Mouse (Mus musculus) mesoderm, embryonic 11.5 days (tissue): Measurements from ENCODE around the gene Usp36.

Experiments used
- DNase-seq: peaks from one replicate; pipeline ENCODE4 v3.0.0-alpha.2; 2012; ENCODE audit warnings: low read depth, low spot score

The Usp36 gene

GRCm38 (mm10) chr11:118248150-118249011, 41.7 kb downstream of the Usp36 start, which contains the start of gene Cyth1:
Gene Cyth1, minus strand, starts transcription at chr11:118248592.
- DNase-seq, result peak; percentile 99

DNA sequence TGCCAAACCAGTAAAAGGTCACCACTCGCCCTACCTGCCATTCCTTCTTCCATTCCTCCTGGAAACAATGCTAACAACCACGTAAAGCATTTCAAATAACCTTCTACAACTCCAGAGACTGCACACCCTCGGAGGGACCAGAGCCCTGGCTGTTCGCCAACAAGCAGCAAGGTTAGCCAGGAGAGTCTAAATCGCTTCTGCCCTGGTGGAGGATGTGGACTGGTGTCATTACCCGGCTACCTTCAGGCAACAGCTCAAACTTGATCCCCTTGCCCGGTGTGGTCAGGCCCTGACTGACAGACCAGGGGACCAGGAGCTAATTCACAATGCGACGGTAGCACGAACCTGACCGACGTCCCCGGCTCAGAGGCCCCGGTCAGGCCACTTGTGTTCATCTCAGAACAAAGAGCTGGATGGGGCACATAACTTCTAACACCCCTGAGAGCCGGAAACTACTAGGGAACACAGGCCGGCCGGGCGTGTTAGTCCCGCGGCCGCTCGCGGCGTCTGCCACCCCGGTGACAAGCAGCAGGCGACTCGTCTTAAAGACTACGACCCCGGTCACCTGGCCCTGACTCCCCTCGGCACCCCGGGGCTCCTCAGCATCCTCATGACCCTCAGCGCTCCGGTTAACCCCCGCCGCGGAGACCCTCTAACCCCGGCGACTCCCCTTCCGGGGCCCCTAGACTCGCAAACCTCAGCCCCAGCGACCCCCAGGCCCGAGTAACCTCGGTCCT, 42.5 kb downstream of the Usp36 start:
- peak; percentile 47 for DNase-seq

DNA sequence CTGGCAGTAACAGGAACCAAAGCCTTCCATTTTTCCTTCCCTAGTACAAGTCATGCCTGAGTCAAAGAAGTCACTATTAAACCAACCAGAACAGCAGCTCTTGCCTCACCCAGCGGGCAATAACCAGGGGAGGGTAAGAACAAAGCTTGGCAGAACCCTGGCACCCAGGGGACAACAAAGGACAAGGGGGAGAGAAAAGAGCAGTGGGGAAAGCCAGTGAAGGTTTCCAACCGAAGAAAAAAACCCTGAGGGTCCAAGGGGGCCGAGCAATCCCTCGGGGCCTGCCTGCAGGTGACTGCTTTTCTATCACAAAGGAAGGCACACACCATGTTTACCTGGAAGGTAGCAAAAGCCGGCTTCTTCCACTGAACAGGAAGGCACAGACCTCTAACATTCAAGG, 43.3 kb downstream of the Usp36 start:
- DNase-seq, result no peak

GRCm38 (mm10) chr11:118245130-118245529, 44.9 kb downstream of the Usp36 start:
- DNase-seq, result no peak

DNA sequence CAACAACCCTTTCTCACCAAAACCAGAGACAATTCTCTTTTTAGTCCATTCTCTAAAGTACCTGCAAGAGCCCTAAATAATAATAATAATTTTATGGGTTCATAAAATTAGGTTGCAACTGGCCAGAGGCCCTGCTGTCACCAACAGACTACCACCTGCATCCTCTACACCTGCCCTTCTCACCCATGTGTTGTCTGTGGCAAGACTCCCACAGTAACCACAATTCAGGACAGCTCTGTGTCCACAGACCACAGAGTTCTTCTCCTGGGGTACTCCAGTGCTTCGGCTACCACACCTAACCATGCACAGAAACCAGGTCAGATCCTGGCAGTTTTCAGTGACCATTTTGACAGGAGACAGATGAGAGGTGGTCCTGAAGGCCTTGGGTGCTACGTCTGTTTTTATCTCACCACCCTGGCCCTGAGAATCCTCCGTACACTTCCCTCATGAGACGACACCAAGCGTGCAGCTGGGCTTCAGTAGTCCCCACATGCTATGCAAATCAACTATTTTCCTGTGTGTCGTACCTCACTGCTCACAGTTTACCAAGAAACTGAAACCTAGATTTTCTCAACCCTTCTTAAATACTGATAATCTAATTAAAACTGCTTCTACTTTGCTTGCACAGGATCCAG, 46.3 kb downstream of the Usp36 start:
- no peak for DNase-seq

DNA sequence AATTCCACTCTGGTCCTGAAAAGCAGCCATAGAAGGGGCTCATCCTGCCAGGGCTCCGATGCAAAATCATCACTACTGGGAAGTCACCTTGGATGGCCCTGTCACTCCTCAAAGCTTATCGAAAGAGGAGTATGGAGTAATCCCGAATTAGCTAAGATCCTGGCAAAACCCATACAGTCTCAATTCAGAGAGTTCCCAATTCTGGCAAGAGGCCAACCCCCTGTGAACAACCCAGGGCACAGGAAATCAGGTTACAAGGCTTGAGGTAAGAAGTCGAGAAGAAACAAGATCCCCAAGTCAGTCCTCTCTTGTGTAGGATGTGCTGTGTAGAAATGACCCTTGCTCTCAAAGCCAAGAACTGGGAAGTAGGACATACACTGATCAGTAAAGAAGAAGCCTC, 47.5 kb downstream of the Usp36 start:
- no peak for DNase-seq

DNA sequence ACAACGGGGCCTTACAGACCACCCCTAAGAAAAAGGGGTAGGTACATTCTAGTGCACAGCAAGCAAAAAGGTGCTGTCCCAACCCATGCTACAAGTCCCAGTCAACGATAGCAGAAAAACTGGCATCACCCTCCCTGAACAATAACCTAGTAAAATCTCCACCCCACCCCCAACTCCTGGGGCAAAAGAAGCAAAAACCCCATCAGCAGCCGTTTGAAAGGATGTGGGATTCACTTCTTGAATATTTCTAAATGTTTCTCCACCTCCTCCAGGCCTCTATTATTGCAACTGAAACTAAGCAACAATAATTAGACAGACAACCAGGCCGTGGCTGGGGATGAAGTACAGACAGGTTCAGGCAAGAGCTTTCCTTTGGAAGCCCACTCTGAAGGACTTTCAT, 49.7 kb downstream of the Usp36 start:
- no peak for DNase-seq

DNA sequence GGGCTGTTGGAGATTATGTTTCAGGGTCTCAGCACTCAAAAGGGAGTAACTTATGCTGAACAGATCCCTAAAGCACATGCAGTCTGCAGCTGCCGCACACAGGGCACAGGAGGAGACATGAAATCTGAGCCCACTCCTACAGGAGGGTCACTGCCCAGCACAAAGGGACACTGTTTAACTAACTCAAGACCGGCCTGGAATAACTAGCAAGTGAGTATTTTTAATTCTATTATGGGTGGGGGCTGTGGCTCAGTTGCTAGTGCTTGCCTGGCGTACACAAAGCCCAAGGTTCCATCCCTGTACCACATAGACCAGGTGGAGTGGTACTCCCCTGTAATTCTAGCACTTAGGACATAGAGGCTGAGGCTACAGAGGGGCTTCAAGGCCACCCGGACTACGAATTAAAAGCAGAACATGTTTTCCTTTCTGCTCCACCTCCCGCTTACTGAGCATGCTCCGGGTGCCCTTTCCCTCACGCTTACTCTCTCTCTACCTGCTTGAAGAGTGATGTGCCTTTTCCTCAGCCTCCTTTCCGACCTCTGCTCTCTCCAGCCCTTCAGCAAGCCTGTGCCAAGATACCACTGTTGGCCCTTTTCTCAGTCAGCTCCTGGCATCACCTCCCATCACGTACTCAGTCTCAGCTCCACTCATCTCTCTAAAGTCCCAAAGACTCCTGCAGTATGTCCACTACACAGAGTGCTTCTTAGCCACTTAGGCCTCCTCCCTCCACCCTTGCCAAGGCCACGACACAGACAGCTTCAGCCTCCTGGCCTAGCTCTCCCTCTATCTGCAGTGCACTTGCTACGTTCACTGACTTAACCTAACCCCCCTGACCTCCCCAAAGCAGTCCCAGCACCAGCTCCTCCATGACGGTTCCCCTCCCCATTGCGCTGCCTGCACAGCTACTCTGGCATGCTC, 50.5 kb downstream of the Usp36 start:
- DNase-seq, result peak; percentile 80

DNA sequence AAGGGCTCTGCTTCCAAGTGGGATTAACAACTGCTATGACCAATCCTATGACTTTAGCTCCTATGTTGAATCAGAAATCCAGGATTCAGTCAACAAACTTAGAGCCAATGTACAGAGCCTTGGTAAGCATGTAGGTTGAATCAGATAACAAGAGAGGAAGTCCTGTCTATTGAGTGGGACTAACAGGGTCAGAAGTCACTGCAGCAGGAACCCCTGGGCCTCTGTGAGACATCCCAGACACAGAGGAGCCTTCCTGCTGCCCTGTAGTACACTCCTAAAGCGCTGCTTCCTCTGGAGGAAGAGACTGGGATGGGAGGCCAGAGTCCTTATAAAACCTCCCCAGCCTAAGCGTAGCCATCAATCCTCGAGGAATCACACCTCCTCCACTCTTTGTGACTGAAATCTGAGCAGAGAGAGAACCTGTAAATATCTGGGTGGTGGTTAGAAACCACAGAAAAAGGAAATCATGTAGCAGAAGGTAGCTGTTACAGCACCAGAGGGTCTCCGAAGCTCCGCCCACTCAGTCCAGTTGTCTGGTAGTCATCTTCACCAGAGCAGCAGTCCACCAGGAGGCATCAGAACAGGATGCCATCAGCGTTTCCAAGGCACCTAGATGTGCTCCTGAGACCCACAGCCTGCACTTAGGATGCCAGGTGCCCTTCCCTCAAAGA, 53.4 kb downstream of the Usp36 start:
- DNase-seq, result peak; percentile 14

GRCm38 (mm10) chr11:118234929-118235328, 55.1 kb downstream of the Usp36 start:
- no peak for DNase-seq

GRCm38 (mm10) chr11:118234500-118234899, 55.5 kb downstream of the Usp36 start:
- DNase-seq, result no peak

DNA sequence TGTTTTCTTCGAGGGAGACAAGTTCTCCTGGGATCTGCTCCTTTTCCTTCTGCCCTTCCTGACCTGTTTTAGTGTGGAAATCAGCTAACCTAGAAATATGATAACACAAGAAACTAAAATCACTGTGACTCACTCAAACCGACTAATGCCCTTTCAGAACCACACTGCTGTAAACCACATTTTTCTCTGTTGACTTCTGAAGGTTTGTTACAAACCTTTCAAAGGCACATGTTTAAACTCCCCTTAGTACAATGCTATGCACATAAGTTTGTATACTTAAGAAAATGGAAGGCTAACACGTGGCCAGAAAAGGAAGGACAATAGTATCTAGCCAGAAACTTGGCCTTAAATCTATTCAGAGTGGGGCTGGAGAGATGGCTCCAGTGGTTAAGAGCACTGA, 56.1 kb downstream of the Usp36 start:
- no peak for DNase-seq

- DNase-seq, result no peak
Observed at GRCm38 (mm10) chr11:118232314-118232831, 57.7 kb downstream of the Usp36 start.

GRCm38 (mm10) chr11:118229941-118230340, 60.1 kb downstream of the Usp36 start:
- DNase-seq, result no peak

GRCm38 (mm10) chr11:118227650-118228049, 62.4 kb downstream of the Usp36 start:
- DNase-seq, result no peak

- no peak for DNase-seq
Observed at GRCm38 (mm10) chr11:118226850-118227249, 63.2 kb downstream of the Usp36 start.

DNA sequence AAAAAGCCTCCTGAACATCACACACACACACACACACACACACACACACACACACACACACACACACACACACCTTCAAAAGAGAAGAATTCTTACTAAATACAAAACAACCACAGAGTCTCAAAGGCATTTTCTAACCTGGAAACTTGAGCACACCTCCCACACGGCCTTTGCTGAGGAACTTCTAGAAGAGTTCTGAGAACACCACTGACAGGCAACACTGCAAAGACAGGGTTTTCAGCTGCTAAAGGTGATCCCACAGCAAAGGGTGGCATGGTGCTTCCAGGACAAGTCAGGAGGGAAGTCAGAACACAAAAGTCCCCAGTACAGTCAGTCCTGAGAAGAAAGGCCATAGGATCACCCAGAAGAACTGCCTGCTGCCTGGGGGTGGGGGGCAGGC, 64.2 kb downstream of the Usp36 start:
- DNase-seq, result no peak

DNA sequence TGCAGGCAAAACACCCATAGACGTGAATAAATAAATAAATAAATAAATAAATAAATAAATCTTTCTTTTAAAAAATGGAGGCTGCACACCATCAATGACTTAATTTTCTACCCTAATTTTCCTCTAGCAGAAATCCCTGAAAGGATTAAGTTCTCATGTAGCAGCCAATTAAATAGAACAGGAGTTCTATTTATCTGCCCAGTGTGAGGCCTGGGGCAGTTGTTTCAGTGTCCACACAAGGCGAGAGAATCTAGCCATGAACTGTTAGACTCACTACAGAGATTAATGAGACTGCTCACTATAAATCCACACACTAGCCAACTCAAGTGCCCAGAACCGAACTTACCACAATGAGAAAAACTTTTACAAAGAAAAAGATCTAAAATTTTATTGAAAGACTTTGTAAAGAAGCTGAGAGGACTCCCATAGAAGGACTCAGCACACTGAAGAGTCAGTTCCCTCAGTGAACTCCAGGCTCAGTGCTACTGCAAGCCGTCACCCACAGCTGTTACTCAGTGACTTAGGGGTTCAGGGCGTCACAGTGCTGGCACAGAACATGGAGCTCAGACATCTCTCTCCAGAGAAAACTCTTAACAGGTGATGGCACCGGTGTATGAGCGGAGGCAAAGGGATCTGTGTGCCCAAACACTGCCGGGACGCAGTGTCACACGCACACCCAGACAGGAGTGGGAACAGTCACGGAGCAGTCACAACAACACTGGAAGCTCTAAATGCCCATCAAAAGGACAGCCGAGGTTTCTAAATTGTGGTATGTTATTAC, 64.8 kb downstream of the Usp36 start:
- no peak for DNase-seq

GRCm38 (mm10) chr11:118223416-118224067, 66.5 kb downstream of the Usp36 start:
- no peak for DNase-seq
